Mouse (Mus musculus) MEL (cell line): ENCODE measurements at regions not wholly inside any gene's neighbourhood (a gene's known extent, or its start where the extent isn't known, plus 50 kb on each side); places are given as distances from the start of the nearest gene placed in this dataset.

ENCODE experiments used
- DNase-seq: peaks from one replicate; pipeline ENCODE4 v3.0.0; 2011; ENCODE audit warnings: low read depth, low spot score
- H3K27ac ChIP-seq: 2 replicates; pipeline ENCODE4 v1.5.1; 2012; ENCODE audit warnings: low read depth, mild to moderate bottlenecking, control low read depth, low read length, moderate library complexity; ENCODE audit not compliant: control insufficient read depth
- H3K27me3 ChIP-seq, 2 experiments: fragments of 150-350 bp in 1 of 2; sonication (generic) in 1 of 2; 2 replicates each; pipeline ENCODE4 v1.6.1; 2012; ENCODE audit warnings: low read length in 2 of 2, mild to moderate bottlenecking in 2 of 2, improper control_type of control experiment in 1 of 2, moderate library complexity in 1 of 2; ENCODE audit not compliant: insufficient read depth in 2 of 2, control insufficient read depth in 1 of 2
- H3K36me3 ChIP-seq, 2 experiments: 2 replicates each; pipeline ENCODE4 v1.6.1; 2012 to 2014; ENCODE audit warnings: low read length in 2 of 2, improper control_type of control experiment in 1 of 2, inconsistent platforms in 1 of 2, mild to moderate bottlenecking in 1 of 2; ENCODE audit not compliant: insufficient read depth in 2 of 2, control insufficient read depth in 1 of 2
- H3K4me1 ChIP-seq, 2 experiments: fragments of 150-350 bp in 1 of 2; sonication (generic) in 1 of 2; 2 replicates each; pipeline ENCODE4 v1.6.1; 2012; ENCODE audit warnings: low read length in 2 of 2, improper control_type of control experiment in 1 of 2, mild to moderate bottlenecking in 1 of 2; ENCODE audit not compliant: insufficient read depth in 2 of 2, control insufficient read depth in 1 of 2
- H3K4me3 ChIP-seq, 2 experiments: fragments of 150-350 bp in 1 of 2; sonication (generic) in 1 of 2; 2 replicates each; pipeline ENCODE4 v1.5.1; 2012; ENCODE audit warnings: low read depth in 2 of 2, low read length in 2 of 2, mild to moderate bottlenecking in 2 of 2, moderate library complexity in 2 of 2, control low read depth in 1 of 2, improper control_type of control experiment in 1 of 2; ENCODE audit not compliant: control insufficient read depth in 1 of 2, insufficient read depth in 1 of 2
- H3K79me2 ChIP-seq: 2 replicates; pipeline ENCODE4 v1.6.1; 2012; ENCODE audit warnings: mild to moderate bottlenecking, low read length, moderate library complexity; ENCODE audit not compliant: control insufficient read depth, poor library complexity, insufficient read depth
- H3K9ac ChIP-seq: 2 replicates; pipeline ENCODE4 v1.6.1; 2012; ENCODE audit warnings: low read depth, mild to moderate bottlenecking, control low read depth, low read length, moderate library complexity; ENCODE audit not compliant: control insufficient read depth, poor library complexity, severe bottlenecking
- H3K9me3 ChIP-seq: fragments of 150-350 bp; sonication (generic); replicated peaks from 2 replicates; pipeline ENCODE4 v1.6.1; 2012; ENCODE audit warnings: mild to moderate bottlenecking, low read length, improper control_type of control experiment, moderate library complexity; ENCODE audit not compliant: insufficient read depth
- BHLHE40 ChIP-seq: IDR thresholded peaks from 2 replicates; pipeline ENCODE4 v1.6.1; 2012; ENCODE audit warnings: low read depth, mild to moderate bottlenecking, inconsistent platforms, low read length, improper control_type of control experiment, borderline replicate concordance
- CHD2 ChIP-seq: IDR thresholded peaks from 2 replicates; pipeline ENCODE4 v1.6.1; 2011; ENCODE audit warnings: low read length, improper control_type of control experiment
- CTCF ChIP-seq, 3 experiments: IDR thresholded peaks in 2 of 3; conservative IDR thresholded peaks in 1 of 3; 2 replicates each; pipeline ENCODE4 v1.5.1; 2011 to 2012; ENCODE audit warnings: low read length in 3 of 3, low read depth in 2 of 3, mild to moderate bottlenecking in 2 of 3, improper control_type of control experiment in 1 of 3, inconsistent platforms in 1 of 3, mixed read lengths in 1 of 3, moderate library complexity in 1 of 3; ENCODE audit not compliant: control insufficient read depth in 1 of 3, insufficient read depth in 1 of 3, poor library complexity in 1 of 3, severe bottlenecking in 1 of 3
- ETS1 ChIP-seq: IDR thresholded peaks from 2 replicates; pipeline ENCODE4 v1.6.1; 2012; ENCODE audit warnings: low read depth, mild to moderate bottlenecking, inconsistent platforms, low read length, improper control_type of control experiment, moderate library complexity
- GATA1 ChIP-seq: IDR thresholded peaks from 2 replicates; pipeline ENCODE4 v1.6.1; 2011; ENCODE audit warnings: low read depth, low read length, improper control_type of control experiment
- HCFC1 ChIP-seq: IDR thresholded peaks from 2 replicates; pipeline ENCODE4 v1.6.1; 2012; ENCODE audit warnings: low read depth, mild to moderate bottlenecking, inconsistent platforms, low read length, improper control_type of control experiment, moderate library complexity
- JUND ChIP-seq: IDR thresholded peaks from 2 replicates; pipeline ENCODE4 v1.6.1; 2011; ENCODE audit warnings: low read depth, mild to moderate bottlenecking, improper control_type of control experiment, low read length
- NRF1 ChIP-seq: IDR thresholded peaks from 2 replicates; pipeline ENCODE4 v1.6.1; 2014; ENCODE audit warnings: low read depth, mild to moderate bottlenecking, inconsistent platforms, low read length, improper control_type of control experiment, moderate library complexity; ENCODE audit not compliant: poor library complexity, insufficient read depth, severe bottlenecking
- RCOR1 ChIP-seq: IDR thresholded peaks from 2 replicates; pipeline ENCODE4 v1.6.1; 2012; ENCODE audit warnings: low read depth, mild to moderate bottlenecking, inconsistent platforms, low read length, improper control_type of control experiment
- SIN3A ChIP-seq: IDR thresholded peaks from 2 replicates; pipeline ENCODE4 v1.6.1; 2012; ENCODE audit warnings: low read length, improper control_type of control experiment, inconsistent platforms
- TBP ChIP-seq: IDR thresholded peaks from 2 replicates; pipeline ENCODE4 v1.8.0; 2011; ENCODE audit warnings: low read depth, low read length, improper control_type of control experiment
- TCF12 ChIP-seq: IDR thresholded peaks from 2 replicates; pipeline ENCODE4 v1.6.1; 2014; ENCODE audit warnings: low read depth, mild to moderate bottlenecking, inconsistent platforms, low read length, improper control_type of control experiment, moderate library complexity
- UBTF ChIP-seq: IDR thresholded peaks from 2 replicates; pipeline ENCODE4 v1.6.1; 2012; ENCODE audit warnings: low read depth, mild to moderate bottlenecking, inconsistent platforms, low read length, improper control_type of control experiment, moderate library complexity, borderline replicate concordance; ENCODE audit not compliant: insufficient read depth
- USF1 ChIP-seq: IDR thresholded peaks from 2 replicates; pipeline ENCODE4 v1.6.1; 2014; ENCODE audit warnings: low read depth, mild to moderate bottlenecking, inconsistent platforms, low read length, improper control_type of control experiment, moderate library complexity
- ZC3H11A ChIP-seq: IDR thresholded peaks from 2 replicates; pipeline ENCODE4 v1.6.1; 2012; ENCODE audit warnings: low read depth, mild to moderate bottlenecking, inconsistent platforms, low read length, improper control_type of control experiment
- ZMIZ1 ChIP-seq: IDR thresholded peaks from 2 replicates; pipeline ENCODE4 v1.6.1; 2012; ENCODE audit warnings: low read depth, mild to moderate bottlenecking, inconsistent platforms, low read length, improper control_type of control experiment, moderate library complexity
- ZNF384 ChIP-seq: IDR thresholded peaks from 2 replicates; pipeline ENCODE4 v1.6.1; 2012; ENCODE audit warnings: low read depth, mild to moderate bottlenecking, inconsistent platforms, low read length, improper control_type of control experiment

GRCm38 (mm10) chr16:24083966-24084365 is 95.3 kb upstream of the Bcl6 start:
- TF ChIP-seq NRF1 (no peak), SIN3A (no peak), CHD2 (no peak), ZNF384 (no peak), BHLHE40 (no peak), HCFC1 (no peak), UBTF (no peak), ZC3H11A (no peak), JUND (no peak), GATA1 (no peak), CTCF (IDR thresholded peaks at IDR 0.05 in 2 of 3, conservative IDR thresholded peaks at IDR 0.05 in 1 of 3; ENCODE audit: control insufficient read depth in 1 of 3, insufficient read depth in 1 of 3, low read depth in 2 of 3, low read length in 3 of 3, poor library complexity in 1 of 3, severe bottlenecking in 1 of 3) (no peak), TCF12 (no peak), ZMIZ1 (no peak)
- TF ChIP-seq, all 39 proteins: peak for 0
- Histone ChIP-seq H3K36me3 (no peaks in the 10 kb centered on the region), H3K4me1 (no peaks in the 10 kb centered on the region), H3K79me2 (no peaks in the 10 kb centered on the region), H3K9ac (no peak overlapping the region), H3K4me3 (no peak overlapping the region), H3K27me3 (no peaks in the 10 kb centered on the region), H3K9me3 (no peaks in the 10 kb centered on the region), H3K27ac (no peak overlapping the region)
- no peak for DNase-seq

GRCm38 (mm10) chr16:24080471-24080870 is 91.8 kb upstream of the Bcl6 start:
- H3K36me3 ChIP-seq: no peaks in the 10 kb centered on the region
- DNase-seq: no peak
- no peak overlapping the region for H3K4me3 ChIP-seq
- no peak for TF ChIP-seq BHLHE40
- TF ChIP-seq ETS1: no peak
- no peak for TF ChIP-seq TCF12
- TF ChIP-seq ZMIZ1: no peak
- TF ChIP-seq USF1: no peak
- TF ChIP-seq ZNF384: no peak
- no peaks in the 10 kb centered on the region for H3K27me3 ChIP-seq
- no peak overlapping the region for H3K27ac ChIP-seq
- H3K79me2 ChIP-seq: no peaks in the 10 kb centered on the region
- no peaks in the 10 kb centered on the region for H3K9me3 ChIP-seq
- no peak overlapping the region for H3K9ac ChIP-seq
- no peaks in the 10 kb centered on the region for H3K4me1 ChIP-seq

GRCm38 (mm10) chr16:24078622-24079021 is 90.0 kb upstream of the Bcl6 start:
- H3K27ac ChIP-seq: no peak overlapping the region
- DNase-seq: no peak
- no peaks in the 10 kb centered on the region for H3K36me3 ChIP-seq
- no peaks in the 10 kb centered on the region for H3K79me2 ChIP-seq
- TF ChIP-seq TBP: no peak
- no peak for TF ChIP-seq ZMIZ1
- TF ChIP-seq RCOR1: no peak
- H3K4me1 ChIP-seq: no peaks in the 10 kb centered on the region
- H3K27me3 ChIP-seq: no peaks in the 10 kb centered on the region
- H3K4me3 ChIP-seq: no peak overlapping the region
- H3K9me3 ChIP-seq: no peaks in the 10 kb centered on the region
- H3K9ac ChIP-seq: no peak overlapping the region
